Mouse (Mus musculus) kidney, embryonic 14.5 days (tissue): ENCODE measurements around the gene Tubg2. TPM values are rescaled to one million over a fixed set of nuclear protein-coding genes. Genes with fewer than 3 reads are reported as not detected.

ENCODE experiments used
- ATAC-seq: fragments of 200-750 bp; cut with Nextera tagmentation; 2 replicates; pipeline ENCODE4 v1.8.0; 2017; ENCODE audit warnings: moderate number of reproducible peaks, mild to moderate bottlenecking, moderate TSS enrichment, moderate library complexity; ENCODE audit not compliant: low FRiP score, low TSS enrichment
- H3K27ac ChIP-seq: fragments of 300-500 bp; sonication (generic); 2 replicates; pipeline ENCODE4 v1.5.1; 2014; ENCODE audit warnings: low read depth, mild to moderate bottlenecking, low read length, moderate library complexity, mixed read lengths
- H3K27me3 ChIP-seq: fragments of 300-500 bp; sonication (generic); 2 replicates; pipeline ENCODE4 v1.6.1; 2014; ENCODE audit warnings: mild to moderate bottlenecking, low read length; ENCODE audit not compliant: control insufficient read depth, insufficient read depth
- H3K36me3 ChIP-seq: fragments of 300-500 bp; sonication (generic); 2 replicates; pipeline ENCODE4 v1.6.1; 2014; ENCODE audit warnings: low read length, mixed read lengths; ENCODE audit not compliant: control insufficient read depth, insufficient read depth
- H3K4me1 ChIP-seq: fragments of 300-500 bp; sonication (generic); 2 replicates; pipeline ENCODE4 v1.6.1; 2014; ENCODE audit warnings: low read length, mixed read lengths; ENCODE audit not compliant: control insufficient read depth, insufficient read depth
- H3K4me2 ChIP-seq: fragments of 300-500 bp; sonication (generic); replicated peaks from 2 replicates; pipeline ENCODE4 v1.6.1; 2014; ENCODE audit warnings: low read depth, mild to moderate bottlenecking, low read length
- H3K4me3 ChIP-seq: fragments of 300-500 bp; sonication (generic); 2 replicates; pipeline ENCODE4 v1.5.1; 2014; ENCODE audit warnings: mild to moderate bottlenecking, low read length
- H3K9ac ChIP-seq: fragments of 300-500 bp; sonication (generic); 2 replicates; pipeline ENCODE4 v1.6.1; 2014; ENCODE audit warnings: low read depth, mild to moderate bottlenecking, low read length, moderate library complexity
- H3K9me3 ChIP-seq: fragments of 300-500 bp; sonication (generic); 2 replicates; pipeline ENCODE4 v1.6.1; 2016; ENCODE audit warnings: low read length; ENCODE audit not compliant: control insufficient read depth
- WGBS: fragments of 180-500 bp; shearing (Covaris S2); extraction: QIAGEN DNeasy Blood & Tissue Kit; methylation state at CpG from one replicate; pipeline ENCODE4 v1.1.7; 2014; 5-methylcytosine and 5-hydroxymethylcytosine counted together
- polyA plus RNA-seq: library from polyadenylated mRNA; unstranded; fragments of >200 nt; fragmentation: Nextera tagmentation; extraction: Ambion mirVana; gene quantifications from 2 replicates; pipeline ENCODE4 v1.2.1, GENCODE M21; 2014

Tubg2 gene
- polyA plus RNA-seq, 1 experiment from 2014 or later = 4.5 TPM

- Histone ChIP-seq H3K36me3 (peaks cover 13% of the 10 kb centered on the region), H3K4me2 (peak overlapping the region; percentile 78), H3K27ac (peak overlapping the region; percentile 89), H3K4me3 (peak overlapping the region; percentile 56), H3K4me1 (peaks cover 62% of the 10 kb centered on the region), H3K27me3 (peaks cover 27% of the 10 kb centered on the region), H3K9me3 (no peaks in the 10 kb centered on the region), H3K9ac (peak overlapping the region; percentile 69; the same call in 1 of the 2 replicates)
- under 1% methylated on average over 31 of the region's 31 CpGs for WGBS
- peak; percentile 41 for ATAC-seq
Observed at GRCm38 (mm10) chr11:101171721-101172433, 16.2 kb downstream of the Tubg2 start.

DNA sequence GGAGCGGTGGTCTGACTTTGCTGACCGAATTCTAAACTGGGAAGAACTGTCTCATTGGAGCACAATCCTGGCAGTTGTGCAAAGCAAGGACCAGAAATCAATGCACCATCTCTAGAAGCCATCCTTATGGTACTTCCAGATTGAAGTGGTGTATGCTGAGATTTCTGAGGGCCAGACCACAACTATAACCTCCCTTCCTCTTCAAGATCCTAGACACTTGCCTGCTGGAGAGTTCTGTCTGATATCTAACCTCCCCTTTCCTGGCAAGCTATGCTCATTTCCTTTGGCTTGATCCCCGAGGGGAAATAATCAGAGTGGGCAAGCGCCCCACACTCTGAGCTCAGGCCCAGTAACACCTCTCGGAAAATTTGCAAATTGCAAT, 16.7 kb downstream of the Tubg2 start:
- peaks cover 65% of the 10 kb centered on the region for H3K4me1 ChIP-seq
- H3K4me2 ChIP-seq = peak overlapping the region; percentile 78
- WGBS = 8% methylated on average over 5 of the region's 5 CpGs
- H3K27me3 ChIP-seq = peaks cover 27% of the 10 kb centered on the region
- no peaks in the 10 kb centered on the region for H3K9me3 ChIP-seq
- H3K9ac ChIP-seq = peak overlapping the region; percentile 69; the same call in 1 of the 2 replicates
- H3K36me3 ChIP-seq = peaks cover 7% of the 10 kb centered on the region
- peak overlapping the region; percentile 89 for H3K27ac ChIP-seq
- H3K4me3 ChIP-seq = peak overlapping the region; percentile 56
- no peak for ATAC-seq

GRCm38 (mm10) chr11:101173112-101173511, 17.4 kb downstream of the Tubg2 start:
- H3K4me3 ChIP-seq = peak overlapping the region; percentile 38; the same call in 1 of the 2 replicates
- no peak for ATAC-seq
- H3K9me3 ChIP-seq = no peaks in the 10 kb centered on the region
- WGBS = 5% methylated on average over 11 of the region's 11 CpGs
- H3K27ac ChIP-seq = peak overlapping the region; percentile 57; the same call in 1 of the 2 replicates
- 0 out of 2 replicates have a peak overlapping the region, but pooled peaks have one; percentile 51 for H3K9ac ChIP-seq
- H3K4me1 ChIP-seq = peaks cover 64% of the 10 kb centered on the region
- peaks cover under 1% of the 10 kb centered on the region; the same call in 1 of the 2 replicates for H3K36me3 ChIP-seq
- H3K4me2 ChIP-seq = peak overlapping the region; percentile 78
- H3K27me3 ChIP-seq = peaks cover 29% of the 10 kb centered on the region

- Histone ChIP-seq H3K27me3 (peaks cover 28% of the 10 kb centered on the region), H3K27ac (peak overlapping the region; percentile 57; the same call in 1 of the 2 replicates), H3K9ac (peak overlapping the region; percentile 51), H3K4me3 (peak overlapping the region; percentile 38), H3K36me3 (no peaks in the 10 kb centered on the region), H3K4me1 (peaks cover 57% of the 10 kb centered on the region), H3K4me2 (peak overlapping the region; percentile 78), H3K9me3 (no peaks in the 10 kb centered on the region)
- 2% methylated on average over 59 of the region's 61 CpGs for WGBS
- peak; percentile 62 for ATAC-seq
Observed at GRCm38 (mm10) chr11:101173631-101174388, 18.1 kb downstream of the Tubg2 start.

GRCm38 (mm10) chr11:101174389-101174745, 18.7 kb downstream of the Tubg2 start:
- Histone ChIP-seq H3K27me3 (peaks cover 31% of the 10 kb centered on the region), H3K9me3 (no peaks in the 10 kb centered on the region), H3K4me2 (peak overlapping the region; percentile 78), H3K9ac (peak overlapping the region; percentile 51), H3K27ac (peak overlapping the region; percentile 57; the same call in 1 of the 2 replicates), H3K4me1 (peaks cover 51% of the 10 kb centered on the region), H3K36me3 (no peaks in the 10 kb centered on the region), H3K4me3 (peak overlapping the region; percentile 38)
- WGBS = 26% methylated on average over 9 of the region's 9 CpGs
- no peak for ATAC-seq

DNA sequence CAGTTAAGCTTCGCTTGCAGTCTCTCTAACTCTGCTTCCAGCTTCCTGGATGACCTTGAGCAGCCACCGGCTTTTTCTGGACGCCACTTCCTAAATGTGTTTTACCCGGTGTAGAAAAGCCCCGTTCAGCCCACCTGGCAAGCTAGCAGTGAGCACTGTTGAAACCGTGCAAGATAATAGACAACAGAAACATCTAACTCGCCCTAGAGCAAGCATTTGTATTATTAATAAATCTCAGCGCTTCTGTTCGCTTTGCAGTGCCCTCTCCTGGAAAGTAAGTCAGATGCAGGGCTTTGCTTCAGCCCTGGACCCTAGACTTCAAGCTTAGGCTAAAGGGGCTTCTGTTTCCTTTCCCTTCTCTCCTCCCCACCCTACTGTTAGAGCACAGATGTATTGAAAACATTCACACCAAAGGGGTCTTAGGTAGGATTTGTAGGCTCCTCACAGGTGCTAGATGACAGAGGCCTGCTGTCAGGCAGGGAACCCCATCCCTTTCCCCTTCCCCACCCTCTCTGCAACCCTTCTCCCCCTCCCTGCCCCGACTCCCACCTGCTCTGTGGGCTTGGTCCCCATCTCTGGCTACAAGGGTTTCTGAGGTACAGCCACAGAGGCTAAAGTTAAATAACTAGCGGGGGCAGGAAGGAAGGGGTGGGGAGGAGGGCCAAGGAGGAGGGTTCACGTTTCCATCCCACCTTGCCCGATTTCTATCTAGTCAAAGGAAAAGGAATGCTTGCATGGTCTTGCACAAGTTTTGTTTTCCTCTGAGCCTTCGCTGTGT, 19.3 kb downstream of the Tubg2 start, which contains the start of gene Ccr10:
TSS of gene Ccr10 (minus strand) at position 593 of the 778 bp plus-strand sequence.
- no peaks in the 10 kb centered on the region for H3K36me3 ChIP-seq
- no peak for ATAC-seq
- no peaks in the 10 kb centered on the region for H3K9me3 ChIP-seq
- H3K4me3 ChIP-seq = peak within 1 kb of the TSS; percentile 38
- H3K27me3 ChIP-seq = peaks cover 31% of the 10 kb centered on the region
- peak within 1 kb of the TSS; percentile 78 for H3K4me2 ChIP-seq
- H3K27ac ChIP-seq = peak within 1 kb of the TSS; percentile 57; the same call in 1 of the 2 replicates
- peak within 1 kb of the TSS; percentile 51 for H3K9ac ChIP-seq
- peaks cover 45% of the 10 kb centered on the region for H3K4me1 ChIP-seq
- WGBS = 25% methylated on average over 14 of the region's 14 CpGs

DNA sequence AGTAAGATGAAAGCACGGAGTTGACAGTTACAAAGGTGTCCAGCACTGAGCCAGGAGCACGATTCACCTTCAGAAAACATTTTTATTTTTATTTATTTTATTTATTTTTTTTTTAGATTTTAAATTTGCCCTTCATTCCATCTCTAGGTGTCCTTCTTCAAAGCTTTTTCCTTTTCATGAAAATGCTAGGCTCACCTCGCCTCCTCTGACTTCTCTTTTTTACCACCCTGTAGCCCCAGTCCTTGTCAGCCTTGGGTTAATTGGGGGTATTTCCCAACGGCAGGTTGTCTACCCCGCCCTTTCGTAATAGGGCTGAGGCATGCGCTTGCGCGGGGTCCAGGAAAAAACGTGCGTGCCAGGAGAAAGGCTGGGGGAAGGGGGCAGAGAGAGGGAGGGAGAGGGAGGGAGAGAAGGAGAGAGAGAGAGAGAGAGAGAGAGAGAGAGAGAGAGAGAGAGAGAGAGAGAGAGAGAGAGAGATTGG, 20.0 kb downstream of the Tubg2 start:
- Histone ChIP-seq H3K36me3 (no peaks in the 10 kb centered on the region), H3K9me3 (no peaks in the 10 kb centered on the region), H3K4me3 (peak overlapping the region; percentile 31; the same call in 1 of the 2 replicates), H3K27me3 (peaks cover 31% of the 10 kb centered on the region), H3K4me1 (peaks cover 40% of the 10 kb centered on the region), H3K4me2 (peak overlapping the region; percentile 78), H3K9ac (no peak overlapping the region), H3K27ac (no peak overlapping the region)
- no peak for ATAC-seq
- 10% methylated on average over 11 of the region's 11 CpGs for WGBS

GRCm38 (mm10) chr11:101176117-101176691, 20.5 kb downstream of the Tubg2 start:
- Histone ChIP-seq H3K4me2 (peak overlapping the region; percentile 78), H3K27me3 (peaks cover 31% of the 10 kb centered on the region), H3K4me1 (peaks cover 40% of the 10 kb centered on the region), H3K9me3 (no peaks in the 10 kb centered on the region), H3K36me3 (no peaks in the 10 kb centered on the region), H3K27ac (no peak overlapping the region), H3K4me3 (peak overlapping the region; percentile 31), H3K9ac (no peak overlapping the region; the same call in 1 of the 2 replicates)
- 0% methylated on average over 25 of the region's 25 CpGs for WGBS
- ATAC-seq = no peak
